ENCODE assay signal across 9 mouse cellular contexts in the genomic region with DNA sequence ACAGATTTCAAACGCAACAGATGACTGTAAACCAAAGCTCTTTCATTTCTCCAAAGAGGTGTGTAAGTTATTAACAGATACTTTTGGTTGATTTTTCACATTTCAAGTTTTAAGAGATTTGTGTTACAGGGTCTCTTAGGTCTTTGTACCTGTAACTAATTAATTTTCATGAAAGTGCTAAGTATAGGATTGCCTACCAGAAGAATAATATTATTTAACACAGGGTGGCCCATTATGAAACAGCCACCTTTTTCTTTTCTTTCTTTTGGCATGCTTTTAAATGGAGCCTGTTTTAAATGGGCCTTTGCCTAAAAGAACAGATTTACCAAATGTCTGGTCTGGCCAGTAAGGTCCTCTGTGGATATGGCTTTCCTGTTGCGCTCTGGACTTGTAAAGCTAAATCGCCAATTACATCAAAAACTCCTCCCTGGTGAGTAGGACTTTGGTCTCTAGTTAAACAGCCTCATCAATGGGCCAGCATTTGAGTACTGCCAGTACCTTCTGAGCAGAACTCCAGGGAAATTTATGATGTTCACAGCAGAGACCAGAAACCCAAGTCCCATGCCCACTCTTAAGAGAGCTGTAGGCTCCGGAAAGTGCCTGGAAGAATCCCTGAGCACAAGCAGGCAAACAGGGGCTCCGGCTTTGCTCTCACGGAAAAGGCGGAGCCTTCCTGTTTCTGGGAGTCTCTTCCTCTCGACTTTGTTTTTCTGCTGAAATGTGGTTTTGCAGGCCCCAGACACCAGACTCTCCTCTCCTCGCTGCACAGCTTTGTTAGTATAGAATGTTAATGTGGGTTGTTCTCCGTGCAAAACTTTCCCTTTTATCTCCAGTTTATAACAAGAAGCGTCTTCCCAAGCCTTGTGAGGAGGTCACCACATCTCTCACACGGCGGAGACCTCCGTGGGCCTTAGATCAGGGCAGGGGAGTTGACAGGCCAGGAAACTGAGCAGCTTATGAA. TPM values are rescaled to one million over a fixed set of nuclear protein-coding genes. Genes with fewer than 3 reads are reported as not detected.
A peak's percentile ranks its signal among the peaks of the same experiment; 100 is the strongest.
DNase-seq lines count a peak whose midpoint lies in the region; ATAC-seq and TF ChIP-seq lines count a peak whose summit lies in the region.
"Had no signal": no experiment of that assay in that cellular context is flagged by ENCODE, and none has a peak within 500 bp of the region (broad histone marks: within the 10 kb centered on the region; RNA-seq: fewer than 3 reads in every experiment).

No protein-coding gene starts in this region.

- H3K36me3 ChIP-seq in forebrain, embryonic 10.5 days (replicated peaks): peaks cover 6% of the 10 kb centered on the region
- H3K36me3 ChIP-seq in forebrain, embryonic 14.5 days (ENCODE audit: control insufficient read depth, insufficient read depth, low read length): no peaks in the 10 kb centered on the region
- 0 out of 2 replicates have a peak, but pooled peaks cover 6% of the 10 kb centered on the region for H3K36me3 ChIP-seq in heart, embryonic 14.5 days (ENCODE audit: control insufficient read depth, insufficient read depth, low read length)
- peaks cover 7% of the 10 kb centered on the region; the same call in 1 of the 2 replicates for H3K36me3 ChIP-seq in kidney, postnatal 0 days (ENCODE audit: insufficient read depth, low read length)

- peaks cover 49% of the 10 kb centered on the region for H3K4me1 ChIP-seq in forebrain, embryonic 10.5 days
- H3K4me1 ChIP-seq in forebrain, embryonic 14.5 days (ENCODE audit: control insufficient read depth, insufficient read depth, low read length): 0 out of 2 replicates have a peak, but pooled peaks cover 2% of the 10 kb centered on the region
- peaks cover 2% of the 10 kb centered on the region in 2 experiments; a peak in 2 of 4 replicates for H3K4me1 ChIP-seq in heart, embryonic 14.5 days (ENCODE audit: control insufficient read depth in 2 of 2, insufficient read depth in 2 of 2, low read length in 2 of 2)
- H3K4me1 ChIP-seq in kidney, postnatal 0 days (replicated peaks; ENCODE audit: insufficient read depth, low read length): no peaks in the 10 kb centered on the region

- no peak for DNase-seq in forebrain, embryonic 10.5 days (ENCODE audit: extremely low spot score, low spot score)
- DNase-seq in forebrain, embryonic 14.5 days (ENCODE audit: low spot score): no peak
- DNase-seq in kidney, postnatal 0 days (ENCODE audit: low spot score): peak; percentile 56
- DNase-seq in lung, postnatal 14 days: peak; percentile 35
- no peak for DNase-seq in ovary, postnatal 10 days (ENCODE audit: low spot score)
- no peak for DNase-seq in right cerebral cortex, adult 18-20 months
- DNase-seq in cerebellum, postnatal 25 days: no peak

- no peak overlapping the region for H3K4me2 ChIP-seq in forebrain, embryonic 14.5 days (ENCODE audit: low read length)
- H3K4me2 ChIP-seq in heart, embryonic 14.5 days (ENCODE audit: low read length): no peak overlapping the region
- H3K4me2 ChIP-seq in kidney, postnatal 0 days (ENCODE audit: low read length): no peak overlapping the region

- no peak overlapping the region for H3K4me3 ChIP-seq in forebrain, embryonic 10.5 days
- no peak overlapping the region for H3K4me3 ChIP-seq in forebrain, embryonic 14.5 days (ENCODE audit: low read depth, low read length)
- H3K4me3 ChIP-seq in heart, embryonic 14.5 days (ENCODE audit: control insufficient read depth in 1 of 2, insufficient read depth in 1 of 2, low read depth in 1 of 2, low read length in 2 of 2): no peak overlapping the region
- H3K4me3 ChIP-seq in kidney, postnatal 0 days (replicated peaks; ENCODE audit: low read depth, low read length): no peak overlapping the region
- H3K4me3 ChIP-seq: erythroblast, embryonic 14.5 days had no signal

- 54% methylated on average over 14 of the region's 14 CpGs for WGBS in forebrain, embryonic 10.5 days
- 49% methylated on average over 14 of the region's 14 CpGs for WGBS in forebrain, embryonic 14.5 days
- WGBS in heart, embryonic 14.5 days: 59% methylated on average over 14 of the region's 14 CpGs
- WGBS in kidney, postnatal 0 days: 49% methylated on average over 14 of the region's 14 CpGs

- H3K9me3 ChIP-seq in forebrain, embryonic 10.5 days: 0 out of 2 replicates have a peak, but pooled peaks cover 3% of the 10 kb centered on the region
- no peaks in the 10 kb centered on the region for H3K9me3 ChIP-seq in forebrain, embryonic 14.5 days (replicated peaks; ENCODE audit: control insufficient read depth, low read length)
- no peaks in the 10 kb centered on the region for H3K9me3 ChIP-seq in heart, embryonic 14.5 days (ENCODE audit: control insufficient read depth, low read length)
- no peaks in the 10 kb centered on the region for H3K9me3 ChIP-seq in kidney, postnatal 0 days (replicated peaks; ENCODE audit: low read length)

- peak overlapping the region; percentile 65 for H3K27ac ChIP-seq in forebrain, embryonic 10.5 days
- H3K27ac ChIP-seq in forebrain, embryonic 14.5 days (ENCODE audit: low read depth, low read length): no peak overlapping the region
- H3K27ac ChIP-seq in heart, embryonic 14.5 days (replicated peaks in 1 of 2; ENCODE audit: control insufficient read depth in 1 of 2, insufficient read depth in 1 of 2, low read depth in 2 of 2, low read length in 2 of 2): peak overlapping the region; percentile 78 to 93
- H3K27ac ChIP-seq in kidney, postnatal 0 days: peak overlapping the region; percentile 81

- no peak for ATAC-seq in forebrain, embryonic 14.5 days
- ATAC-seq in heart, embryonic 14.5 days (ENCODE audit: insufficient number of reproducible peaks, insufficient read depth, low FRiP score, low read depth): 0 out of 2 replicates have a peak, but pooled peaks have one; percentile 47
- no peak for ATAC-seq in kidney, postnatal 0 days (replicated peaks; ENCODE audit: low FRiP score, low read depth)

- TF ChIP-seq CTCF in kidney, postnatal 0 days (IDR thresholded peaks at IDR 0.05; ENCODE audit: low read depth): no peak

- no peak overlapping the region for H3K9ac ChIP-seq in forebrain, embryonic 14.5 days (ENCODE audit: low read length)
- no peak overlapping the region for H3K9ac ChIP-seq in heart, embryonic 14.5 days (ENCODE audit: low read length)
- no peak overlapping the region for H3K9ac ChIP-seq in kidney, postnatal 0 days (ENCODE audit: low read depth, low read length)

- H3K27me3 ChIP-seq in forebrain, embryonic 10.5 days (ENCODE audit: poor library complexity, severe bottlenecking): peaks cover 20% of the 10 kb centered on the region
- H3K27me3 ChIP-seq in forebrain, embryonic 14.5 days (replicated peaks; ENCODE audit: control insufficient read depth, insufficient read depth, low read length): no peaks in the 10 kb centered on the region
- no peaks in the 10 kb centered on the region for H3K27me3 ChIP-seq in heart, embryonic 14.5 days (ENCODE audit: control insufficient read depth, insufficient read depth, low read length)
- no peaks in the 10 kb centered on the region for H3K27me3 ChIP-seq in kidney, postnatal 0 days (ENCODE audit: insufficient read depth, low read length)

RNA-seq across cellular contexts. Expression of gene Slc38a6, which starts 55.4 kb away (rescaled TPM):
- polyA plus RNA-seq in forebrain, embryonic 10.5 days (2016; fragmentation: Nextera tagmentation; extraction: Ambion mirVana): 8.9 and 10.5 TPM in 2 replicates
- polyA plus RNA-seq in forebrain, embryonic 14.5 days (2014; fragmentation: Nextera tagmentation; extraction: Ambion mirVana): 5.4 and 7.2 TPM in 2 replicates
- polyA plus RNA-seq in heart, embryonic 14.5 days (2014; fragmentation: Nextera tagmentation; extraction: Ambion mirVana): 6.4 and 8.9 TPM in 2 replicates
- 5.7 and 6.2 TPM in 2 replicates for polyA plus RNA-seq in kidney, postnatal 0 days (2015; fragmentation: Nextera tagmentation; extraction: Ambion mirVana)
- polyA plus RNA-seq: erythroblast, embryonic 14.5 days had no signal

RNA-seq across cellular contexts. Expression of gene Trmt5, which starts 55.5 kb away (rescaled TPM):
- polyA plus RNA-seq in forebrain, embryonic 10.5 days (2016; fragmentation: Nextera tagmentation; extraction: Ambion mirVana): 22.2 and 25.0 TPM in 2 replicates
- 14.6 and 14.8 TPM in 2 replicates for polyA plus RNA-seq in forebrain, embryonic 14.5 days (2014; fragmentation: Nextera tagmentation; extraction: Ambion mirVana)
- 14.1 and 16.5 TPM in 2 replicates for polyA plus RNA-seq in heart, embryonic 14.5 days (2014; fragmentation: Nextera tagmentation; extraction: Ambion mirVana)
- 15.3 and 15.4 TPM in 2 replicates for polyA plus RNA-seq in kidney, postnatal 0 days (2015; fragmentation: Nextera tagmentation; extraction: Ambion mirVana)

Comparison
In these comparisons a context has a peak if more than half of its experiments do, and no peak if none do; other contexts are left out.
1. DNase-seq: peak in kidney, postnatal 0 days (single experiment) and lung, postnatal 14 days (single experiment); none in forebrain, embryonic 10.5 days (single experiment), forebrain, embryonic 14.5 days (single experiment), ovary, postnatal 10 days (single experiment), right cerebral cortex, adult 18-20 months (single experiment) and cerebellum, postnatal 25 days (0 of 2).